Mouse (Mus musculus) embryonic facial prominence, embryonic 15.5 days (tissue): Measurements from ENCODE around the gene Ezr. TPM values are rescaled to one million over a fixed set of nuclear protein-coding genes. Genes with fewer than 3 reads are reported as not detected.

ENCODE experiments used
- ATAC-seq: fragments of 200-750 bp; cut with Nextera tagmentation; 2 replicates; pipeline ENCODE4 v1.8.0; 2017; ENCODE audit warnings: low read depth, moderate TSS enrichment; ENCODE audit not compliant: insufficient number of reproducible peaks, low FRiP score, low TSS enrichment
- H3K27ac ChIP-seq: fragments of 300-500 bp; sonication (generic); replicated peaks from 2 replicates; pipeline ENCODE4 v1.5.1; 2015; ENCODE audit warnings: mild to moderate bottlenecking, inconsistent platforms
- H3K27me3 ChIP-seq: fragments of 300-500 bp; sonication (generic); 2 replicates; pipeline ENCODE4 v1.6.1; 2015; ENCODE audit warnings: inconsistent platforms
- H3K36me3 ChIP-seq: fragments of 300-500 bp; sonication (generic); 2 replicates; pipeline ENCODE4 v1.6.1; 2015; ENCODE audit warnings: mild to moderate bottlenecking, inconsistent platforms
- H3K4me1 ChIP-seq: fragments of 300-500 bp; sonication (generic); 2 replicates; pipeline ENCODE4 v1.6.1; 2015; ENCODE audit warnings: inconsistent platforms
- H3K4me2 ChIP-seq: fragments of 300-500 bp; sonication (generic); replicated peaks from 2 replicates; pipeline ENCODE4 v1.6.1; 2015; ENCODE audit warnings: mild to moderate bottlenecking, inconsistent platforms
- H3K4me3 ChIP-seq: fragments of 300-500 bp; sonication (generic); replicated peaks from 2 replicates; pipeline ENCODE4 v1.5.1; 2015; ENCODE audit warnings: mild to moderate bottlenecking, inconsistent platforms
- H3K9ac ChIP-seq: fragments of 300-500 bp; sonication (generic); 2 replicates; pipeline ENCODE4 v1.6.1; 2015; ENCODE audit warnings: inconsistent platforms
- H3K9me3 ChIP-seq: fragments of 300-500 bp; sonication (generic); replicated peaks from 2 replicates; pipeline ENCODE4 v1.6.1; 2016; ENCODE audit warnings: inconsistent platforms
- WGBS: fragments of 180-500 bp; shearing (Covaris S2); methylation state at CpG from one replicate; pipeline ENCODE4 v1.1.7; 2015; 5-methylcytosine and 5-hydroxymethylcytosine counted together
- polyA plus RNA-seq: library from polyadenylated mRNA; unstranded; fragments of >200 nt; fragmentation: Nextera tagmentation; extraction: Ambion mirVana; gene quantifications from 2 replicates; pipeline ENCODE4 v1.2.1, GENCODE M21; 2015

The Ezr gene
- polyA plus RNA-seq, 1 experiment from 2014 or later, result 96.0 TPM

DNA sequence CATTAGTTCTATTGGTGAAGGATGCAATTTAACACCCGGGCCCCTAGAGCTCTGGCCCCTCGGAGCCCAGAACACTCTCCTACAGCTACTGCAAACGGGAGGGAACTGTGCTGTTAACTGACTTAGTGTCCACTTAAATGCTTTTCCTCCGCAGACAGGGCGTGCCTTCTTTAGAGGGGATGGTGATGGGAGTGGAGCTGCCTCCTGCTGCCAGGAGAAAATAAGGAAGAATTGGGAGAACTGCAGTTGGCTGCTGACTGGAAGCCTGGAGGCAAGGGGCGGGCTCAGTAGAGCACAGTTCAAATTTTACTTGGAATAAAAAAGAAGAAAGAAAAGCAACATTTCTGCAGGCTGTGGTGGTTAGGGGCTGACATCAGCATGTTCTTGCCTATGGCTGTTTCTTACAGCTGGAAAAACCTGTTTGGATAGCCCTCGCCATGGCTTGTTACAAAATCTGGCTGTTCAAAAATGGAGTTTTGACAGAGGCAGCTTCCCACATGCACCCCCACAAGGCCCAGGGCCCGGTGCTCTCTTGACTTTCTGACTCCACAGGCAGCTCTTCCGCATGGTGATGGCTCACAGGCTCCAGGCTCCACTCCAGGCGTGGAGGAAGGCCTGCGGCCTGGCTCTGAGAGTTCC lies 31.2 kb downstream of the Ezr start:
- ATAC-seq, result peak; percentile 49; the same call in 1 of the 2 replicates
- Histone ChIP-seq H3K9ac (no peak overlapping the region), H3K27me3 (no peaks in the 10 kb centered on the region), H3K4me3 (no peak overlapping the region), H3K36me3 (peaks cover 2% of the 10 kb centered on the region; the same call in 1 of the 2 replicates), H3K9me3 (no peaks in the 10 kb centered on the region), H3K27ac (peak overlapping the region; percentile 87), H3K4me1 (peaks cover 39% of the 10 kb centered on the region), H3K4me2 (no peak overlapping the region)
- WGBS, result 48% methylated on average over 11 of the region's 11 CpGs

DNA sequence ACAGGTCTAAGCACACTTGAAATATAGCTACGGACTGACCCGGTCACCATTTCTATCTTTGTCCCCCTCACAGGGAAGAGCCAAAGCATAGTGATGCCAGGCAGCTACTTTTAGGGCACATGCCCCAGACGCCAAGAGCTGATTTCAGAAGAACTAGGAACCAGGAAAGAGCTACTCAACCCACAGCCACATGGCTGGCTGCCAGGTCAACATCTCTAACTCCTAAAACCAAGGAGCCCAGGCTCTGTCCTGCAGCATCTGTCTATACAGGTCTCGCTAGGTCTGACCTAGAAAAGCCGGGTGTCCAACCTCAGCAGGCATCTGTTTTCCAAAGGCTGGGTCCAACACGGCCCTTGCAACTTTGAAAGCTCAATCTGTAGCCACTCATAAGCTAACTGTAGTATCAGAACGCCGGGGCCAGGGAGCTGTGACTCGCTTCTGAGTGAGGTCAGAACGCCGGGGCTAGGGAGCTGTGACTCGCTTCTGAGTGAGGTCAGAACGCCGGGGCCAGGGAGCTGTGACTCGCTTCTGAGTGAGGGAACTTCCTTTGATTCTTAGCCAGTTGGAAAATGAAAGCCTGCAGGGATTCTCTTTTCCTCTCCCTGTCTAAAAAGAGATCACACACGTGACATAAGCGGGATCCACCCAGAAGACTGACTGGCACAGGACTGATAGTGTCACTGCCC lies 33.7 kb downstream of the Ezr start:
- 71% methylated on average over 17 of the region's 17 CpGs for WGBS
- no peaks in the 10 kb centered on the region for H3K27me3 ChIP-seq

DNA sequence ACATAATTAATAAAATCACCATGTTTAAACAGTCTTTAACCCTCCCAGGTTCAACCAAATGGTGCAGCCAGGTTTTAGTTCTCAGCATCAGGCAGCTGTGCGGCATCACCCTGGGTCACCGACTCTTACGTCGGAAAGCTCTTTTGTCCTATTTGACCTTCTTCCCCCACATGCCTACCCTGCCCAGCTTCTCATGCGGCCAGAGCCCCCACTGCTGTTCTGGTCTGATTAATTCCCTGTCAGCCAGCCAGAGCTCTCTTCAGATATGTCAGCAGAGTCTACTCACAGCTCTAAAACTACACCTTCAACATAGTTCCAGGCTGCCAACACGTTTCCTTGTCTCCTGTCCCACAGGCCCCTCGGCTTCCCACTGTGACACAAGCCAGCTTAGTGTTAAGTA lies 35.1 kb downstream of the Ezr start:
- Histone ChIP-seq H3K4me1 (peaks cover 63% of the 10 kb centered on the region), H3K4me3 (no peak overlapping the region), H3K36me3 (peaks cover 9% of the 10 kb centered on the region; the same call in 1 of the 2 replicates), H3K4me2 (no peak overlapping the region), H3K9ac (no peak overlapping the region), H3K9me3 (no peaks in the 10 kb centered on the region), H3K27me3 (no peaks in the 10 kb centered on the region), H3K27ac (no peak overlapping the region)
- WGBS, result 70% methylated on average over 7 of the region's 7 CpGs
- no peak for ATAC-seq

More for the DNA sequence above, 33.7 kb downstream of the Ezr start:
- Histone ChIP-seq H3K4me1 (peaks cover 62% of the 10 kb centered on the region), H3K36me3 (peaks cover 9% of the 10 kb centered on the region; the same call in 1 of the 2 replicates), H3K9me3 (no peaks in the 10 kb centered on the region), H3K4me3 (no peak overlapping the region), H3K9ac (no peak overlapping the region), H3K4me2 (no peak overlapping the region), H3K27ac (no peak overlapping the region)
- ATAC-seq, result no peak

DNA sequence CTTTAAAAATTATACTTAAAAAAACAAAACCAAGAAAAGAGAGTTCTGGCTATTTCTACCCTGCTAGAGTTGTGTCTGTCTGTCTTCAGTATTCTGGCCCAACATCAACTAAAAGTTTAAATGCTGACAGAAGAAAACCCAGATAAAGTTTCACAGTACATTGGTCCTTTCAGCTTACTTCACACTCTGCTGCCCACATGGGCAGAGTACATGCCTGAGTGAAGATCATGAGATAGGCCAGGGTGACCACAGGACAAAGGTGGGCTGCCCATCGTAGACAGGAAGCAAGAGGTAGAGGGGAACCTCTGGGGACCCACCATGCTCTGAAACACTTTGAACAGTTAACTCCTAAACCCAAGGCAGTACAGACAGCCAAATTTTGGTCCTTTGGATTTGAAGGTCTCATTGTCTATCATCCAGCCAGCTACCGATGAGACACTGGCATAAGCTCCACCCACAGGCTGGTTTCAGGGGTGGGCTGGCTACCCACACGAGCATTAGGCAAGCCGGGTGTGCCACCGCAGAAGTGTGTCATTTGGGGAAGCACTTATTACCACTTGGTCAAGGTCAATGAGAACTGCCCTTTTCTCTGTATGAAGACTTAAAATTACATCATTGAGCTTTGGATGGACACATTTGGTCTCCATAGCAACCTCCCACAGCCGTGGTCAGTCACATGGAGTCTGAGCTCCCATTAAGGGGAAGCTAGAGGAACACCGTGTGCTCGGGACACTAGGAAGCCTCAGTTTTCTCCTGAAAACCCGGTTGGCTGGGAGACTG lies 35.9 kb downstream of the Ezr start:
- no peak overlapping the region for H3K4me3 ChIP-seq
- no peak overlapping the region for H3K9ac ChIP-seq
- H3K27me3 ChIP-seq, result no peaks in the 10 kb centered on the region
- H3K9me3 ChIP-seq, result no peaks in the 10 kb centered on the region
- no peak for ATAC-seq
- H3K27ac ChIP-seq, result peak overlapping the region; percentile 53; the same call in 1 of the 2 replicates
- peaks cover 9% of the 10 kb centered on the region; the same call in 1 of the 2 replicates for H3K36me3 ChIP-seq
- 72% methylated on average over 9 of the region's 9 CpGs for WGBS
- peaks cover 63% of the 10 kb centered on the region for H3K4me1 ChIP-seq
- no peak overlapping the region for H3K4me2 ChIP-seq

DNA sequence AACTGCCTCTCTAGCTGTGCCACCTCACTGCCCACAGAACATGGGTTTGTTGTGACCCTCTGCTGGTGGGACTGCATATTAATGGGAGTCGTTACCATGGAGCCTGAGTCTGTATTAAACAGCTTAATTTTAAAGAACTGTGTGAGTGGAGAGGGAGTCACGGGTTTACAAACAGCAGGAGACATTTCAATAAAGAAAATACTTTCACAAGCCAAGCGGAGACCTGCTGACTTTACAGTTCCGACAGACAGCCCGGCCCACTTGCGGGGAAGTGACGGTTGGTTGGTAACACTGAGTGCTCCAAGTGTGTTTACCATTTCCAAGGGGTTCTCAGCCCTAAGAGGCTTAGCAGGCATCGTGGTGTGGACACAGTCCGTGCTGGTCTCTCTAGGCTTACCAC lies 36.6 kb downstream of the Ezr start:
- H3K9me3 ChIP-seq, result no peaks in the 10 kb centered on the region
- no peak overlapping the region; the same call in 1 of the 2 replicates for H3K4me2 ChIP-seq
- WGBS, result 50% methylated on average over 9 of the region's 9 CpGs
- peaks cover 58% of the 10 kb centered on the region for H3K4me1 ChIP-seq
- no peak for ATAC-seq
- H3K9ac ChIP-seq, result no peak overlapping the region
- no peaks in the 10 kb centered on the region for H3K27me3 ChIP-seq
- H3K27ac ChIP-seq, result peak overlapping the region; percentile 53; the same call in 1 of the 2 replicates
- peaks cover 9% of the 10 kb centered on the region; the same call in 1 of the 2 replicates for H3K36me3 ChIP-seq
- no peak overlapping the region for H3K4me3 ChIP-seq

DNA sequence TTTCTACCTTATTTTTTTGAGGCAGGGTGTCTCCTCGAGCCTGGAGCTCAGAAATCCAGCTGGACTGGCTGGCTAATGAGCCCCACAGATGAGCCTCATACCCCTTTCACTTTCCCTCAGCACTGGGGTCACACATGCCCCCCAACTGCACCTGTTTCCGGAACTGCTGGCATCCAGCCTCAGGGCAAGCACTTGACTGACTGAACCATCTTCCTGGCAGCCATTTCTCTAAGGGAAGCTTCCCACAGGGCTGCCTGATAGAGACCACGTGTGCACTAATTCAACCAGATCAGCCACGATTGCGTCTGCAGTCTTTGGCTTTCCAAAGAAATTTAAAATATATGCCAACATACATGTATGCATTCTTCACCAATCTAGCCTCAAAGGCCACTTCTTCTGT lies 37.1 kb downstream of the Ezr start:
- no peaks in the 10 kb centered on the region for H3K27me3 ChIP-seq
- peaks cover 53% of the 10 kb centered on the region for H3K4me1 ChIP-seq
- H3K36me3 ChIP-seq, result peaks cover 9% of the 10 kb centered on the region; the same call in 1 of the 2 replicates
- no peak overlapping the region for H3K9ac ChIP-seq
- H3K4me3 ChIP-seq, result no peak overlapping the region
- no peaks in the 10 kb centered on the region for H3K9me3 ChIP-seq
- 39% methylated on average over 5 of the region's 5 CpGs for WGBS
- H3K27ac ChIP-seq, result no peak overlapping the region
- H3K4me2 ChIP-seq, result no peak overlapping the region; the same call in 1 of the 2 replicates
- ATAC-seq, result no peak

DNA sequence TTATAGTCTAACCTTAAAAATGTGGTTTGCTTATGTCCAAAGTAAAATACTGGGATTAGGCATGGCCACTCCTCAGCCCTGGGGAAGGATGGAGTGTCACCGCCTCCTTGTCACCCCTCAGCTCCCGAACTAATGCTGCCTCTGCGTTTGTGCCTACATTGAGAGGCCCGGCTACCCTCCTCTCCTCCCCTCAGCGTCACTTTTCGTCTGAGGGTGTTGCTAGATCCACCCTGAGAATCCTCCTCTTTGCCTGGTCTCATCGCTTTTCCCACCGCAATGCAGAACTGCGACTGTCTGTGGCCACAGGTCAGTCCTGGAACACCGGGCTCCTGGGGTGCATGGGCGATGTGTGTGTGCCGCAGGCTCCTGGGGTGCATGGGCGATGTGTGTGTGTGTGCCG lies 37.7 kb downstream of the Ezr start:
- no peak overlapping the region for H3K27ac ChIP-seq
- H3K9ac ChIP-seq, result no peak overlapping the region
- H3K36me3 ChIP-seq, result peaks cover 9% of the 10 kb centered on the region; the same call in 1 of the 2 replicates
- H3K4me1 ChIP-seq, result peaks cover 53% of the 10 kb centered on the region
- 82% methylated on average over 14 of the region's 14 CpGs for WGBS
- H3K4me3 ChIP-seq, result no peak overlapping the region
- no peaks in the 10 kb centered on the region for H3K27me3 ChIP-seq
- H3K4me2 ChIP-seq, result no peak overlapping the region
- no peak for ATAC-seq
- H3K9me3 ChIP-seq, result no peaks in the 10 kb centered on the region

DNA sequence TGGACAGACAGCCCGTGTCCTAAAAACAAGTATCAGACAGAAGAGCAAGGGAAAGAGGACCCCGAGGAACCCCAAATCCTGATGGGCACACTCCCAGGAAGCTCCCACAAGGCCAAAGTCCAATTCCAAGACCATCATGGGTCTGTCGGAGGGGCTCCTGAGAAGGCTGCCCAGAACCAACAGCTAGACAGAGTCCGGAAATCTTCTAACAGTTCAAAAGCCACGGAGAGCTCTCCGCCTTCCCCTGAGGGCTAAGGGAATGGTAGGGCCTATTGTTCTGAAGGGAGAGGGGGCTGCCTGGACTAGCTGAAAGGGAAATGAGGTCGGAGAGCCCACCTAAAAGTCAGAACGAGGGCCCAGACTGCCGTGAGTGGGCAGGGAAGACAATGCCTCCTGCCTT lies 38.2 kb downstream of the Ezr start:
- H3K9ac ChIP-seq, result no peak overlapping the region
- H3K4me2 ChIP-seq, result no peak overlapping the region
- WGBS, result 43% methylated on average over 9 of the region's 9 CpGs
- peaks cover 14% of the 10 kb centered on the region for H3K36me3 ChIP-seq
- no peak overlapping the region for H3K4me3 ChIP-seq
- no peaks in the 10 kb centered on the region for H3K27me3 ChIP-seq
- H3K27ac ChIP-seq, result 0 out of 2 replicates have a peak overlapping the region, but pooled peaks have one; percentile 36
- ATAC-seq, result no peak
- peaks cover 53% of the 10 kb centered on the region for H3K4me1 ChIP-seq
- no peaks in the 10 kb centered on the region for H3K9me3 ChIP-seq

DNA sequence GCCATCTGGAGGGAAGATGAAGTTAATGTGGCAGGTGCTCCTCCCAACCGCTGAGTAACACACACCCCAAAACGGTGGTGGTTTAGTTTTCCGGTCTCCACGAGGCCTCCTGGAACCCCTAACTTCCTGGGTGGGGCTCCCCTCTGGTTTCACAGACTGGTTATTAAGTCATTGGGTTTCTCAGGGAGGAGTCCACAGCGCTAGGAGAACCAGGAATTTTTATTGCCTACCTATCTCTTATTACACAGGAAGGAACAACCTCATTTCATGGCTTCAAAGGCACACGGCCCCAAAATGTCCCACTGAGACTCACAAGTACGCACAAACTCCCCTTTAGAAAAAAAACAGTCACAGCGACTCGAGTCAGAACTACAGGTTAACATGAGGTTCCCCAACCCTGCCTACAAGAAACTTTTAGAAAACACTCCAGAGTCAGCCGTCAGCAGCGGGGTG lies 38.8 kb downstream of the Ezr start:
- WGBS, result 50% methylated on average over 11 of the region's 11 CpGs
- peaks cover 17% of the 10 kb centered on the region for H3K36me3 ChIP-seq
- 0 out of 2 replicates have a peak overlapping the region, but pooled peaks have one; percentile 36 for H3K27ac ChIP-seq
- H3K4me3 ChIP-seq, result no peak overlapping the region
- no peak overlapping the region for H3K9ac ChIP-seq
- no peak for ATAC-seq
- no peak overlapping the region for H3K4me2 ChIP-seq
- H3K4me1 ChIP-seq, result peaks cover 50% of the 10 kb centered on the region
- H3K27me3 ChIP-seq, result no peaks in the 10 kb centered on the region
- H3K9me3 ChIP-seq, result no peaks in the 10 kb centered on the region

DNA sequence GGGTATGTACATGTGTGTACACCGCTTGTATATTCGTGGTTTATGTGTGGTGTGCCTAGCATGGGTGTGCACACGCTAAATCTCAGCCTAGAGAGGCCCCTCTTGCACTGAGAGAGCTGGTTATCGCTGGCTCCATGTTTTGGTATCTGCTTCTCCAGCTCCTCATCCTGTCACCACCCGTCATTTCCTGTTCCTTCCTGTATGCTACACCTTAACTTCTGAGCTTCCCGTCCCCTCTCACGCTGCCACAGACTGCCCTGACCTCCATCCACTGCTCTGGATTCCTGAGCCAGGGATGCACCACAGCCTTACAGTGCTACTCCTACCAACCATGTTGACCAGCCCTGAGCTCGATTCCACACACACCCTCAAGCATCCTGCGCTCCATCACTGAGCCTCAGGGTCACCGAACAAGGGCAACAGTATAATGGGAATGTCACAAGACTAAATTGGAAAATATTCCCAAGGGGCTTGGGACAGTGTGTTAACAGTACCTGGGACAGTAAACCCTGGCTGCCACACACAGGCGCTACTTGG lies 39.5 kb downstream of the Ezr start:
- 83% methylated on average over 11 of the region's 11 CpGs for WGBS
- H3K27ac ChIP-seq, result 0 out of 2 replicates have a peak overlapping the region, but pooled peaks have one; percentile 34
- peaks cover 24% of the 10 kb centered on the region for H3K36me3 ChIP-seq
- no peak for ATAC-seq
- no peaks in the 10 kb centered on the region for H3K27me3 ChIP-seq
- H3K9me3 ChIP-seq, result no peaks in the 10 kb centered on the region
- peaks cover 46% of the 10 kb centered on the region for H3K4me1 ChIP-seq
- H3K4me2 ChIP-seq, result no peak overlapping the region
- H3K9ac ChIP-seq, result no peak overlapping the region
- no peak overlapping the region for H3K4me3 ChIP-seq
